Mouse (Mus musculus): Measurements from ENCODE around the gene Kifc5b.

The Kifc5b gene

DNA sequence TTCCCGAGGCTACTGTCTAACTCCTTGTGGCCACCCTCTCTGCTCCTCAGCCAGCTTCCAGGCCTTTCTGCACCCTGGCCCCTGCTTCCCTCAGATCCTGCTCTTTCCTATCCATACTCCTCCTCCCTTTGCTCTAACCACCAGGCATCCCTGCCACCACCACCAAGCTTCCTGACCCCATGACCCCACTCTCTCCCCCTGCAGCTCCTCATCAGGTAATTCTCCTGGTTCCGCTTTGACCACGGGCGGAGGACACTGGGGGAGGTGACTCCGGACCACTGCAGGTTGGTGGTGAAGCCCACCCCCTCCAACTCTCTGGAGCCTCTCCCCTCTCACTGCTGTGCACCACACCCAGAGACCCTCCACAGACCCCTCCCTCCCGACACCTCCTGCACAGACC lies 50.6 kb downstream of the Kifc5b start:
- H3K4me3 ChIP-seq (replicated peaks; ENCODE audit: low read length) = no peak overlapping the region
- peaks cover 10% of the 10 kb centered on the region for H3K27me3 ChIP-seq (ENCODE audit: insufficient read depth, low read length)
- H3K9me3 ChIP-seq (ENCODE audit: low read length) = no peaks in the 10 kb centered on the region
- H3K4me1 ChIP-seq (replicated peaks; ENCODE audit: low read depth, low read length) = peaks cover 62% of the 10 kb centered on the region
- H3K36me3 ChIP-seq (ENCODE audit: insufficient read depth, low read length) = peaks cover 23% of the 10 kb centered on the region; the same call in 1 of the 2 replicates
- no peak for TF ChIP-seq POU5F1 (IDR thresholded peaks at IDR 0.05; ENCODE audit: borderline replicate concordance, low read length)

DNA sequence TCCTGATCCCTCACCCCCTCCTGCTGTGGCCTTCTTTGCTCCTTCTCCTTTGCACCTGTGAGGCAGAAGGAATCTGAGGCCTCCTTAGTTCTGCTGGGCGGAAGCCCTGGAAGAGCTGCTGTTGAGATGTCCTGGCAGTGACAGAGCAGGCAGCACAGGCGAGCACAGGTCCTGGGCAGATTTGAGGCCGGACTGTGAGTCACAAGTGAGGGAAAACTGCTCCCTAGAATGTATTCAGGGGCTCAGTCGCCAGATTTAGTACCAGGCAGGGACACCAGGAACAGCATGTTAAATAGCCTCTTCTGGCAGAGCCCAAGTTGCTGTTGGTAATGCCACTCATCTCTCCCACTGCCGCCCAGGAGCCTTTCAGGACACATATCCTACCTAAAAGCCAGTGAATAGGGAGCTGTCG lies 51.3 kb downstream of the Kifc5b start:
- peaks cover 19% of the 10 kb centered on the region; the same call in 1 of the 2 replicates for H3K36me3 ChIP-seq (ENCODE audit: insufficient read depth, low read length)
- no peak for TF ChIP-seq NANOG (IDR thresholded peaks at IDR 0.05; ENCODE audit: borderline replicate concordance, low read length)
- H3K9me3 ChIP-seq (ENCODE audit: low read length) = no peaks in the 10 kb centered on the region
- H3K27me3 ChIP-seq (ENCODE audit: insufficient read depth, low read length) = peaks cover 5% of the 10 kb centered on the region; the same call in 1 of the 2 replicates
- H3K4me3 ChIP-seq (replicated peaks; ENCODE audit: low read length) = 0 out of 2 replicates have a peak overlapping the region, but pooled peaks have one; percentile 7
- peaks cover 57% of the 10 kb centered on the region for H3K4me1 ChIP-seq (replicated peaks; ENCODE audit: low read depth, low read length)

DNA sequence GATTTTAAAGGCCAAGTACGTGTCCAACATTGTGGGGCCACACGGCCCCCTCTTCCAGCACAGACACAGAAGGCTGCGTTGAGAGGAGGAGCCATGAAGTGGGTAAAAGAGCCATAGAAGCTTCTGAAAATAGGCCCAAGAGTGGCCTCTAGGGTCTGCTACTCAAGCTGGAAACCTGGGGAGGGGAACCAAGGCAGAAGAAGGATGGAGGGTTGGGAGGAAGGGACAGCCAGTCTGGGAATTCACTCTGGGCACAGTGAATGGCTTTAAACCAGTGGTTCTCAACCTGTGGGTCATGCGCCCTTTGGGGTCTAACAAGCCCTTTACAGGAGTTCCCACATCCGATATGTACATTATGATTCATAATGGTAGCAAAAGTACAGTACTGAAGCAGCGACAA lies 52.4 kb downstream of the Kifc5b start:
- TF ChIP-seq POU5F1 (IDR thresholded peaks at IDR 0.05; ENCODE audit: borderline replicate concordance, low read length) (no peak), NANOG (IDR thresholded peaks at IDR 0.05; ENCODE audit: borderline replicate concordance, low read length) (no peak), CTCF (conservative IDR thresholded peaks at IDR 0.05; ENCODE audit: low read length) (no peak)
- Histone ChIP-seq H3K36me3 (ENCODE audit: insufficient read depth, low read length) (peaks cover 17% of the 10 kb centered on the region), H3K27me3 (ENCODE audit: insufficient read depth, low read length) (peaks cover 5% of the 10 kb centered on the region; the same call in 1 of the 2 replicates)

DNA sequence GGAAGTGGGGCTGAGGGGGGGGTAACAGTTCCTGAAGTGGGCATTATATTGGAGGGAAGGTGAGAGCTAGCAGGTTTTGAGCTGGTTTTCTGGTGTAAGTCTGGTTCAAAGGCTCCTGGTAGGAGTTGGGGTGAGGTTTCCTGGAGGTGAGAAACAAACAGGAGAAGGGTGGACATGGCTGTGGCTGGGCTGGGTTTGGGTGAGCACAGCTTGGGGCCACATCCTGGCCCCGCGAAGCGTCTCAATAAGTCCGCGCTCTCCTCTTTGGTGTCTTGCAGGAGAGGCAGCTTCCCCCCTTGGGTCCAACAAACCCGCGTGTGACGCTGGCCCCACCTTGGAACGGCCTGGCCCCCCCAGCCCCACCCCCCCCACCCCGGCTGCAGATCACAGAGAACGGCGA lies 53.3 kb downstream of the Kifc5b start:
- TF ChIP-seq POU5F1 (IDR thresholded peaks at IDR 0.05; ENCODE audit: borderline replicate concordance, low read length) (no peak), CTCF (conservative IDR thresholded peaks at IDR 0.05; ENCODE audit: low read length) (no peak), NANOG (IDR thresholded peaks at IDR 0.05; ENCODE audit: borderline replicate concordance, low read length) (no peak)
- peaks cover 66% of the 10 kb centered on the region for H3K4me1 ChIP-seq (replicated peaks; ENCODE audit: low read depth, low read length)

More for the DNA sequence above, 52.4 kb downstream of the Kifc5b start:
- peaks cover 66% of the 10 kb centered on the region for H3K4me1 ChIP-seq (replicated peaks; ENCODE audit: low read depth, low read length)
- H3K9me3 ChIP-seq (ENCODE audit: low read length) = no peaks in the 10 kb centered on the region
- H3K4me3 ChIP-seq (replicated peaks; ENCODE audit: low read length) = no peak overlapping the region

DNA sequence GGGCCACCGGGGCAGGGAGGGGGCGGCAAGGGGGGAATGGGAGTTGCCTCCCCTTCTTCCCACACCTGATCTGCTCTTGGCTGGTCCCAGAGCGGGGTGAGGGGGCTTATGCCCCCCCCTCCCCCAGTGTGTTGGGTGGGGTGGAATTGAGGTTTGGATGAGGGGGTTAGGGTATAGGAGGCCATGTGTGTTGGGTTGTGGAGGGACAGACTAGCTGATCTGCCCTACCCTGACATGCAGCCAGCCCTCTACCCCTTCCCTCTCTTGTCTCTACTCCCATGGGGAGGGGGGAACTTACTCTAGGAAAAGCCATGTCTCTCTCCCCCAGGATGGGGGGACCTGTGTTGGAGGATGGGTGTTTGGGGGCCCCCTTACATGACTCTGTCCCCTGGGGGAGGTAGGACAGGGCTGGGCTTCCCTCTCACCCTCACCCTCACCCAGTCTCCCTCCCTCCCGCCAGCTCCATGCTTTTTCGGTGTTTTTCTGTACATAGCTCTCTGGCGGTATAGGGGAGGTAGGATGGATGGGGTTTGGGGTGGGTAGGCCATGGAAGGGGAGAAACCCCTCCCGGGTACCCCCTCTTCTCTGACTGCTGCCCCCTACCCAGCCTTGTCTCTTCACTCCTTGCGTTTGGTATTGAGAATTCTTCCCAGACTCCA lies 54.5 kb downstream of the Kifc5b start:
- peaks cover 76% of the 10 kb centered on the region for H3K4me1 ChIP-seq (replicated peaks; ENCODE audit: low read depth, low read length)
- TF ChIP-seq POU5F1 (IDR thresholded peaks at IDR 0.05; ENCODE audit: borderline replicate concordance, low read length) = no peak
- TF ChIP-seq NANOG (IDR thresholded peaks at IDR 0.05; ENCODE audit: borderline replicate concordance, low read length) = no peak
- no peak for TF ChIP-seq CTCF (conservative IDR thresholded peaks at IDR 0.05; ENCODE audit: low read length)
- no peaks in the 10 kb centered on the region for H3K9me3 ChIP-seq (ENCODE audit: low read length)
- peak overlapping the region; percentile 95 for H3K4me3 ChIP-seq (replicated peaks; ENCODE audit: low read length)
- H3K27me3 ChIP-seq (ENCODE audit: insufficient read depth, low read length) = no peaks in the 10 kb centered on the region
- peaks cover 31% of the 10 kb centered on the region for H3K36me3 ChIP-seq (ENCODE audit: insufficient read depth, low read length)

More for the DNA sequence above, 53.3 kb downstream of the Kifc5b start:
- H3K9me3 ChIP-seq (ENCODE audit: low read length) = no peaks in the 10 kb centered on the region
- peaks cover 27% of the 10 kb centered on the region for H3K36me3 ChIP-seq (ENCODE audit: insufficient read depth, low read length)
- H3K27me3 ChIP-seq (ENCODE audit: insufficient read depth, low read length) = peaks cover 5% of the 10 kb centered on the region; the same call in 1 of the 2 replicates
- no peak overlapping the region for H3K4me3 ChIP-seq (replicated peaks; ENCODE audit: low read length)

DNA sequence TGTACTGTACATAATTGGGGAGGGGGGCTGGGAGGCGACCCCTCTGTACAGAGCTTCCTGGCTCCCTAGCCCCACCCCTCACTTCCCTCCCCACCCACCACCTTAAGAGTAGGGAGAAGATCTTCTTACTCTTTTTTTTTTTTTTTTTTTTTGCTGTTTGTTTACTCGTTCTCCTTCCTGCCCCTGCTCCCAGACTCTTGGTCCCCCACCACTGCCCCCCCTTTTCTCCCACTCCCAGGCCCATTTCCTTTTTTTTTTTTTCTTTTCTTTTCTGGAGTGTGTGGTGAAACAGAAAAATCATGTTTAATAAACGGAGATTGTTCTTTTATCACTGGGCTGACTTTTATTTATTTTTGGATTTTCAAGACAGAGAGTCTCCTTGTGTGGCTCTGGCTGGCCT lies 55.2 kb downstream of the Kifc5b start:
- no peaks in the 10 kb centered on the region for H3K9me3 ChIP-seq (ENCODE audit: low read length)
- no peaks in the 10 kb centered on the region for H3K27me3 ChIP-seq (ENCODE audit: insufficient read depth, low read length)
- TF ChIP-seq NANOG (IDR thresholded peaks at IDR 0.05; ENCODE audit: borderline replicate concordance, low read length) (no peak), CTCF (conservative IDR thresholded peaks at IDR 0.05; ENCODE audit: low read length) (no peak), POU5F1 (IDR thresholded peaks at IDR 0.05; ENCODE audit: borderline replicate concordance, low read length) (no peak)
- H3K4me1 ChIP-seq (replicated peaks; ENCODE audit: low read depth, low read length) = peaks cover 77% of the 10 kb centered on the region
- peaks cover 38% of the 10 kb centered on the region for H3K36me3 ChIP-seq (ENCODE audit: insufficient read depth, low read length)
- peak overlapping the region; percentile 95 for H3K4me3 ChIP-seq (replicated peaks; ENCODE audit: low read length)

DNA sequence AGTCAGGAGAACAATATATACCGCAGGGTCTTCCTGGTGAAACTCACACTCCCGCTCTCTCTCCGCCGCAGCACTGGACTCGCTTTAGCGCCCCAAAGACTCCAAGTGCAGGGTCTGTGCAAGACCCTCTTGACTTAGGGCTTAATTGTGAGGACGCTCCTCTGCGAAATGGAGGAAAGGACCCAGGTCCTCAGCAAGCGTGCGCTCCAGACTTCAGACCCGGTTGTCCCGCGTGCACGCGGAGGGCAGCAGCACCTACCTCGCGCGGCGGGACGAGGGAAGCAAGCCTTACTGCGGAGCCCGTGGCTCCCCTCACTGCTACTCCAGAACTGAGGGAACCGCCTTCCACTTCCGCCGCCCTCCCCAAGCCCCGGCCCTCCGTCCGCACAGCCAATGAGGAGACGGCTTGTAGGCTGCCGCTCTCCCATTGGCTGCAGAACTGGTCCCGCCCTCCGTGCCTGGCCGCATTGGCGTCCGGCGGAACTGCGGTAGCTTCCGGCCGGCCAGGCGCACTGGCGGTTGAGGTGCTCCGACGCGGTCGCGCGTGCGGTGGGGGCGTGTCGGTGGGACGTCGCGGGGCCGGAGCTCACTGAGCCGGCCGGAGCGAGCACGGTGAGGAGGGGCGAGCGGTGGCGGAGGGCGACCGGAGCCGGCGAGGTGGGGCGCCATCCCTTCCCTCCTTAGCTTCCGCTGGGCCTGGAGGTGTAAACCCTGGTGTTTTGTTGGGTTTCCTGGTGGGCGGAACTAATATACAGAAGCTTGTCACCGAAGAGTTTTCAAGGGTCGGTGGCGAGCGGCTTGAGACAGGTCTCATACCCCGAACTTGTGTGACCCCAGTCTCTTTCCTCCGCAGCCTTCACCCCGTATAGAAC lies 56.0 kb downstream of the Kifc5b start, which contains the start of gene Zbtb9:
TSS of gene Zbtb9 (plus strand) at position 465 of the 872 bp plus-strand sequence.
- peak within 1 kb of the TSS; percentile 95 for H3K4me3 ChIP-seq (replicated peaks; ENCODE audit: low read length)
- peaks cover 70% of the 10 kb centered on the region for H3K4me1 ChIP-seq (replicated peaks; ENCODE audit: low read depth, low read length)
- TF ChIP-seq POU5F1 (IDR thresholded peaks at IDR 0.05; ENCODE audit: borderline replicate concordance, low read length) (no peak), NANOG (IDR thresholded peaks at IDR 0.05; ENCODE audit: borderline replicate concordance, low read length) (no peak), CTCF (conservative IDR thresholded peaks at IDR 0.05; ENCODE audit: low read length) (no peak)
- H3K36me3 ChIP-seq (ENCODE audit: insufficient read depth, low read length) = peaks cover 45% of the 10 kb centered on the region
- no peaks in the 10 kb centered on the region for H3K9me3 ChIP-seq (ENCODE audit: low read length)
- no peaks in the 10 kb centered on the region for H3K27me3 ChIP-seq (ENCODE audit: insufficient read depth, low read length)

DNA sequence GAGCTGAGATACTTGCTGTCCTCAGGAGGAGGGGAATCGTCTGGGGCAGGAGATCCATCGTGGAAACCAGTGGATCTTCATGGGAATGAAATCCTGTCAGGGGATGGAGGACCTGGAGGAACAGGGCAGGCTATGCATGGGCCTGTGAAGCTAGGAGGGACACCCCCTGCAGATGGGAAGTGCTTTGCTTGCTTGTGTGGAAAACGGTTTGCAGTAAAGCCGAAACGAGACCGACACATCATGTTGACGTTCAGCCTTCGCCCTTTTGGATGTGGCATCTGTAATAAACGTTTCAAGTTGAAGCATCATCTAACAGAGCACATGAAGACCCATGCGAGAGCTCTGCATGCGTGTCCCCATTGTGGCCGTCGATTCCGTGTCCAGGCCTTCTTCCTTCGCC lies 57.7 kb downstream of the Kifc5b start:
- Histone ChIP-seq H3K27me3 (ENCODE audit: insufficient read depth, low read length) (no peaks in the 10 kb centered on the region), H3K36me3 (ENCODE audit: insufficient read depth, low read length) (peaks cover 56% of the 10 kb centered on the region), H3K4me1 (replicated peaks; ENCODE audit: low read depth, low read length) (peaks cover 63% of the 10 kb centered on the region), H3K9me3 (ENCODE audit: low read length) (no peaks in the 10 kb centered on the region), H3K4me3 (replicated peaks; ENCODE audit: low read length) (peak overlapping the region; percentile 95)
- TF ChIP-seq NANOG (IDR thresholded peaks at IDR 0.05; ENCODE audit: borderline replicate concordance, low read length) = no peak
